Mouse (Mus musculus): Measurements from ENCODE around the gene Tmc3.

Tmc3 gene

GRCm38 (mm10) chr7:83667936-83668645 lies 83.4 kb downstream of the Tmc3 start:
- in situ Hi-C loops (cut with MboI, MseI) = loop anchor here (5.0 kb wide), 2 partner anchors 41 to 101 kb away; no protein-coding TSS in a partner anchor

GRCm38 (mm10) chr7:83668724-83669123 lies 84.0 kb downstream of the Tmc3 start:
- in situ Hi-C loops (cut with MboI, MseI) = loop anchor here (5.0 kb wide), 2 partner anchors 41 to 101 kb away; no protein-coding TSS in a partner anchor

- in situ Hi-C loops (cut with MboI, MseI) = no loop called here
Observed at GRCm38 (mm10) chr7:83671573-83671972, 86.8 kb downstream of the Tmc3 start.

Measured in T-helper 1 cell (primary cell).